Mouse (Mus musculus): ENCODE results near the gene Dgkq. TPM values are rescaled to one million over a fixed set of nuclear protein-coding genes. Genes with fewer than 3 reads are reported as not detected.

Dgkq gene
- total and polyA plus RNA-seq, 3 experiments, result 11.3 TPM; not detected in 1

- TF ChIP-seq KAT2A (conservative IDR thresholded peaks at IDR 0.05; ENCODE audit: low read depth, low read length) (no peak), USF2 (IDR thresholded peaks at IDR 0.05; ENCODE audit: borderline replicate concordance in 1 of 2, insufficient read depth in 1 of 2, low read depth in 1 of 2, low read length in 2 of 2) (no peak), EP300 (IDR thresholded peaks at IDR 0.05; ENCODE audit: low read depth in 1 of 2, low read length in 2 of 2) (no peak), JUND (IDR thresholded peaks at IDR 0.05; ENCODE audit: low read depth, low read length) (no peak), TBP (IDR thresholded peaks at IDR 0.05; ENCODE audit: low read depth, low read length) (no peak), ZNF384 (IDR thresholded peaks at IDR 0.05; ENCODE audit: low read depth, low read length) (no peak), POLR2A (IDR thresholded peaks at IDR 0.05; ENCODE audit: control insufficient read depth in 1 of 2, insufficient read depth in 1 of 2, low read depth in 1 of 2, low read length in 2 of 2, poor library complexity in 1 of 2) (no peak), ZKSCAN1 (IDR thresholded peaks at IDR 0.05; ENCODE audit: low read depth, low read length) (no peak), UBTF (IDR thresholded peaks at IDR 0.05; ENCODE audit: borderline replicate concordance, insufficient read depth, low read depth, low read length) (no peak), MXI1 (IDR thresholded peaks at IDR 0.05; ENCODE audit: low read depth, low read length) (no peak), E2F4 (IDR thresholded peaks at IDR 0.05; ENCODE audit: borderline replicate concordance, low read depth, low read length) (no peak)
These were observed 1.3 kb upstream of the Dgkq start (continued) for GRCm38 (mm10) chr5:108670785-108671184.

- peak overlapping the region; percentile 60 to 79 for H3K4me3 ChIP-seq (ENCODE audit: control insufficient read depth in 1 of 2, insufficient read depth in 1 of 2, low read depth in 2 of 2, low read length in 2 of 2)
- peaks cover 2 to 25% of the 10 kb centered on the region in 2 experiments; a peak in 3 of 4 replicates for H3K36me3 ChIP-seq (ENCODE audit: control insufficient read depth in 1 of 2, insufficient read depth in 2 of 2, low read length in 2 of 2)
- H3K4me1 ChIP-seq (ENCODE audit: control insufficient read depth in 1 of 2, insufficient read depth in 2 of 2, low read length in 2 of 2), result peaks cover 15 to 37% of the 10 kb centered on the region in 2 experiments
- peaks cover 26% of the 10 kb centered on the region for H3K79me2 ChIP-seq (ENCODE audit: control insufficient read depth, insufficient read depth, low read length, poor library complexity)
- peak overlapping the region; percentile 88 for H3K9ac ChIP-seq (ENCODE audit: control insufficient read depth, low read depth, low read length, poor library complexity, severe bottlenecking)
- H3K27me3 ChIP-seq (ENCODE audit: control insufficient read depth in 1 of 2, insufficient read depth in 2 of 2, low read length in 2 of 2), result no peaks in the 10 kb centered on the region
- no peak for DNase-seq (ENCODE audit: low read depth, low spot score)
- peak overlapping the region; percentile 95 for H3K27ac ChIP-seq (ENCODE audit: control insufficient read depth, low read depth, low read length)
- no peaks in the 10 kb centered on the region for H3K9me3 ChIP-seq (replicated peaks; ENCODE audit: insufficient read depth, low read length)
- no peak for TF ChIP-seq MAFK (IDR thresholded peaks at IDR 0.05; ENCODE audit: borderline replicate concordance, low read depth, low read length)
- TF ChIP-seq HCFC1 (IDR thresholded peaks at IDR 0.05; ENCODE audit: low read depth, low read length), result no peak
- peak; percentile 93 for TF ChIP-seq ZMIZ1 (IDR thresholded peaks at IDR 0.05; ENCODE audit: low read depth, low read length)
- no peak for TF ChIP-seq TBP (IDR thresholded peaks at IDR 0.05; ENCODE audit: low read depth, low read length)
- TF ChIP-seq KAT2A (conservative IDR thresholded peaks at IDR 0.05; ENCODE audit: low read depth, low read length), result no peak
- peak in 1 of 2 experiments; percentile 28; a peak in 1 of 4 replicates for TF ChIP-seq POLR2A (IDR thresholded peaks at IDR 0.05; ENCODE audit: control insufficient read depth in 1 of 2, insufficient read depth in 1 of 2, low read depth in 1 of 2, low read length in 2 of 2, poor library complexity in 1 of 2)
- TF ChIP-seq MAZ (IDR thresholded peaks at IDR 0.05; ENCODE audit: low read depth, low read length), result peak; percentile 35; the same call in 1 of the 2 replicates
- no peak for TF ChIP-seq UBTF (IDR thresholded peaks at IDR 0.05; ENCODE audit: borderline replicate concordance, insufficient read depth, low read depth, low read length)
- TF ChIP-seq POLR2AphosphoS2 (IDR thresholded peaks at IDR 0.05; ENCODE audit: low read length), result peak; percentile 89
- no peak for TF ChIP-seq E2F4 (IDR thresholded peaks at IDR 0.05; ENCODE audit: borderline replicate concordance, low read depth, low read length)
- no peak for TF ChIP-seq USF1 (IDR thresholded peaks at IDR 0.05; ENCODE audit: low read depth, low read length)
- TF ChIP-seq ZKSCAN1 (IDR thresholded peaks at IDR 0.05; ENCODE audit: low read depth, low read length), result peak; percentile 18; the same call in 1 of the 2 replicates
- TF ChIP-seq SMC3 (IDR thresholded peaks at IDR 0.05; ENCODE audit: low read depth, low read length), result peak; percentile 16; the same call in 1 of the 2 replicates
- no peak for TF ChIP-seq ZNF384 (IDR thresholded peaks at IDR 0.05; ENCODE audit: low read depth, low read length)
These were observed 514 bp upstream of the Dgkq start for GRCm38 (mm10) chr5:108669986-108670385.

Measured in MEL (cell line).